Mouse (Mus musculus) hindbrain, embryonic 10.5 days (tissue): ENCODE measurements around the gene Apoa5. TPM values are rescaled to one million over a fixed set of nuclear protein-coding genes. Genes with fewer than 3 reads are reported as not detected.
"Not testable (repeated sequence)": the region's sequence is repeated elsewhere in the genome, so short reads cannot be mapped to it uniquely, and the experiment has no call there.

Experiments used
- DNase-seq: peaks from one replicate; pipeline ENCODE4 v3.0.0-alpha.2; 2017; ENCODE audit warnings: low spot score
- H3K27ac ChIP-seq: fragments of 300-500 bp; sonication (generic); 2 replicates; pipeline ENCODE4 v1.5.1; 2016; ENCODE audit warnings: mild to moderate bottlenecking, moderate library complexity
- H3K27me3 ChIP-seq: fragments of 300-500 bp; sonication (generic); 2 replicates; pipeline ENCODE4 v1.6.1; 2016; ENCODE audit warnings: mild to moderate bottlenecking; ENCODE audit not compliant: poor library complexity, insufficient read depth, severe bottlenecking
- H3K36me3 ChIP-seq: fragments of 300-500 bp; sonication (generic); 2 replicates; pipeline ENCODE4 v1.6.1; 2016; ENCODE audit warnings: mild to moderate bottlenecking, moderate library complexity
- H3K4me1 ChIP-seq: fragments of 300-500 bp; sonication (generic); replicated peaks from 2 replicates; pipeline ENCODE4 v1.6.1; 2016; ENCODE audit warnings: mild to moderate bottlenecking
- H3K4me3 ChIP-seq: fragments of 300-500 bp; sonication (generic); 2 replicates; pipeline ENCODE4 v1.5.1; 2016; ENCODE audit warnings: mild to moderate bottlenecking, moderate library complexity
- H3K9me3 ChIP-seq: fragments of 300-500 bp; sonication (generic); 2 replicates; pipeline ENCODE4 v1.6.1; 2016; ENCODE audit warnings: mild to moderate bottlenecking, moderate library complexity
- WGBS: fragments of 180-500 bp; shearing (Covaris S2); methylation state at CpG from one replicate; pipeline ENCODE4 v1.1.7; 2016; 5-methylcytosine and 5-hydroxymethylcytosine counted together
- polyA plus RNA-seq: library from polyadenylated mRNA; unstranded; fragments of >200 nt; fragmentation: Nextera tagmentation; extraction: Ambion mirVana; gene quantifications from 2 replicates; pipeline ENCODE4 v1.2.1, GENCODE M21; 2016

Gene Apoa5
- polyA plus RNA-seq, 1 experiment from 2014 or later = 0.43 TPM

- DNase-seq, H3K27me3 ChIP-seq, H3K36me3 ChIP-seq, H3K27ac ChIP-seq, H3K4me3 ChIP-seq: not testable (repeated sequence)
- Histone ChIP-seq H3K4me1 (peaks cover 23% of the 10 kb centered on the region), H3K9me3 (peaks cover 16% of the 10 kb centered on the region; the same call in 1 of the 2 replicates)
- 83% methylated on average over 6 of the region's 6 CpGs for WGBS
Observed at GRCm38 (mm10) chr9:46319886-46320285, 51.5 kb downstream of the Apoa5 start, which contains the start of gene 4931429L15Rik. Gene 4931429L15Rik (minus strand): TSS chr9:46319986.

GRCm38 (mm10) chr9:46320461-46320860, 52.0 kb downstream of the Apoa5 start:
- DNase-seq = no peak
- Histone ChIP-seq H3K9me3 (peaks cover 16% of the 10 kb centered on the region; the same call in 1 of the 2 replicates), H3K36me3 (no peaks in the 10 kb centered on the region), H3K27ac (no peak overlapping the region), H3K27me3 (no peaks in the 10 kb centered on the region; the same call in 1 of the 2 replicates), H3K4me3 (no peak overlapping the region), H3K4me1 (peaks cover 22% of the 10 kb centered on the region)
- 93% methylated on average over 2 of the region's 2 CpGs for WGBS

Other genes starting within 250 kb of the Apoa5 start
- 0.75 and 0.88 TPM in 2 replicates for gene Apoa1, start 40.1 kb upstream of the Apoa5 start, polyA plus RNA-seq
- not detected in 2 replicates for gene Apoc3, start 33.0 kb upstream of the Apoa5 start, polyA plus RNA-seq
- not detected in 2 replicates for gene Apoa4, start 27.9 kb upstream of the Apoa5 start, polyA plus RNA-seq
- gene Zpr1, start 4.4 kb downstream of the Apoa5 start, polyA plus RNA-seq = 64.2 and 75.9 TPM in 2 replicates
- 28.6 and 30.5 TPM in 2 replicates for gene Bud13, start 14.4 kb downstream of the Apoa5 start, polyA plus RNA-seq
- gene 4931429L15Rik, start 51.4 kb downstream of the Apoa5 start, polyA plus RNA-seq = not detected in 2 replicates